Mouse (Mus musculus): Measurements from ENCODE around the gene Gm14408. TPM values are rescaled to one million over a fixed set of nuclear protein-coding genes. Genes with fewer than 3 reads are reported as not detected.
"Not testable (repeated sequence)": the region's sequence is repeated elsewhere in the genome, so short reads cannot be mapped to it uniquely, and the experiment has no call there.

The Gm14408 gene
- polyA plus RNA-seq (2015; fragmentation: Nextera tagmentation; extraction: Ambion mirVana), result not detected in 2 replicates

GRCm38 (mm10) chr2:176830840-176831239, at the start of gene Gm14408:
TSS of gene Gm14408 (plus strand) at chr2:176831140.
- H3K36me3 ChIP-seq; H3K4me2 ChIP-seq; H3K4me1 ChIP-seq (replicated peaks); H3K4me3 ChIP-seq; H3K9ac ChIP-seq; H3K9me3 ChIP-seq; H3K27ac ChIP-seq (replicated peaks); H3K27me3 ChIP-seq; ATAC-seq (ENCODE audit: low read depth): not testable (repeated sequence)
- 96% methylated on average over 1 of the region's 3 CpGs for WGBS

GRCm38 (mm10) chr2:176798312-176798711, 32.6 kb upstream of the Gm14408 start, which contains the start of gene Gm14295:
TSS of gene Gm14295 (plus strand) at chr2:176798612.
- peak within 1 kb of the TSS; percentile 48 for H3K4me2 ChIP-seq

GRCm38 (mm10) chr2:176798785-176799184, 32.2 kb upstream of the Gm14408 start:
- WGBS, result 24% methylated on average over 15 of the region's 15 CpGs
- not testable (repeated sequence) for H3K27me3 ChIP-seq; H3K36me3 ChIP-seq; H3K9me3 ChIP-seq; H3K4me1 ChIP-seq (replicated peaks); H3K27ac ChIP-seq (replicated peaks); ATAC-seq (ENCODE audit: low read depth)
- peak overlapping the region; percentile 57; the same call in 1 of the 2 replicates for H3K9ac ChIP-seq
- peak overlapping the region; percentile 42 for H3K4me3 ChIP-seq
- peak overlapping the region; percentile 48 for H3K4me2 ChIP-seq

More at GRCm38 (mm10) chr2:176798312-176798711, 32.6 kb upstream of the Gm14408 start, which contains the start of gene Gm14295:
- H3K27ac ChIP-seq (replicated peaks); ATAC-seq (ENCODE audit: low read depth); H3K27me3 ChIP-seq; H3K4me1 ChIP-seq (replicated peaks); H3K36me3 ChIP-seq; H3K9me3 ChIP-seq: not testable (repeated sequence)
- Histone ChIP-seq H3K4me3 (peak within 1 kb of the TSS; percentile 42), H3K9ac (peak within 1 kb of the TSS; percentile 57; the same call in 1 of the 2 replicates)
- WGBS, result no CpG with 5 or more reads among the region's 6 CpGs

Other genes with a start within 250 kb of the Gm14408 start
- gene Gm14308, start 194.8 kb upstream of the Gm14408 start, polyA plus RNA-seq (2015; fragmentation: Nextera tagmentation; extraction: Ambion mirVana), result 20.6 and 30.9 TPM in 2 replicates
- 7.5 and 8.6 TPM in 2 replicates for gene Zfp973, start 160.6 kb upstream of the Gm14408 start, polyA plus RNA-seq (2015; fragmentation: Nextera tagmentation; extraction: Ambion mirVana)
- gene Gm14305, start 122.8 kb upstream of the Gm14408 start, polyA plus RNA-seq (2015; fragmentation: Nextera tagmentation; extraction: Ambion mirVana), result 32.4 and 39.1 TPM in 2 replicates
- 11.1 and 12.4 TPM in 2 replicates for gene Gm14295, start 32.5 kb upstream of the Gm14408 start, polyA plus RNA-seq (2015; fragmentation: Nextera tagmentation; extraction: Ambion mirVana)
- 8.8 and 9.7 TPM in 2 replicates for gene Gm14296, start 96.7 kb downstream of the Gm14408 start, polyA plus RNA-seq (2015; fragmentation: Nextera tagmentation; extraction: Ambion mirVana)
- 8.8 and 9.1 TPM in 2 replicates for gene Gm14419, start 169.8 kb downstream of the Gm14408 start, polyA plus RNA-seq (2015; fragmentation: Nextera tagmentation; extraction: Ambion mirVana)
- gene Gm14401, start 243.2 kb downstream of the Gm14408 start, polyA plus RNA-seq (2015; fragmentation: Nextera tagmentation; extraction: Ambion mirVana), result not detected in 2 replicates

Measured in neural tube, embryonic 13.5 days (tissue).